Mouse (Mus musculus): Measurements from ENCODE around the gene Cxcl3.
"Not testable (repeated sequence)": the region's sequence is repeated elsewhere in the genome, so short reads cannot be mapped to it uniquely, and the experiment has no call there.

Cxcl3 gene

GRCm38 (mm10) chr5:90790074-90790502, 4.2 kb downstream of the Cxcl3 start:
- no peak for DNase-seq

GRCm38 (mm10) chr5:90794195-90794625, 8.3 kb downstream of the Cxcl3 start, which contains the start of gene Cxcl15:
Gene Cxcl15, plus strand, starts transcription at chr5:90794534.
- no peak for DNase-seq

GRCm38 (mm10) chr5:90795392-90795791, 9.5 kb downstream of the Cxcl3 start:
- DNase-seq: not testable (repeated sequence)

- no peak for DNase-seq
Observed at GRCm38 (mm10) chr5:90804574-90804973, 18.7 kb downstream of the Cxcl3 start.

- no peak for DNase-seq
Observed at GRCm38 (mm10) chr5:90806050-90806449, 20.1 kb downstream of the Cxcl3 start.

- no peak for DNase-seq
Observed at GRCm38 (mm10) chr5:90807176-90807950, 21.5 kb downstream of the Cxcl3 start.

- no peak for DNase-seq
Observed at GRCm38 (mm10) chr5:90819756-90820155, 33.9 kb downstream of the Cxcl3 start.

- DNase-seq: peak; percentile 92
Observed at GRCm38 (mm10) chr5:90832145-90832767, 46.4 kb downstream of the Cxcl3 start.

- peak; percentile 80 for DNase-seq
Observed at GRCm38 (mm10) chr5:90832768-90833388, 47.0 kb downstream of the Cxcl3 start.

- no peak for DNase-seq
Observed at GRCm38 (mm10) chr5:90834436-90834835, 48.5 kb downstream of the Cxcl3 start.

- peak; percentile 96 for DNase-seq
Observed at GRCm38 (mm10) chr5:90838582-90838981, 52.7 kb downstream of the Cxcl3 start.

Measured in heart, adult 11 months (tissue).